29 mouse cellular contexts compared by ENCODE assay signal in genomic region chr3:152465338-152465737, GRCm38 (mm10).
"Had no signal": no experiment of that assay in that cellular context is flagged by ENCODE, and none has a peak within 500 bp of the region (broad histone marks: within the 10 kb centered on the region; RNA-seq: fewer than 3 reads in every experiment).

No protein-coding gene starts in this region.

- H3K9ac ChIP-seq: heart, embryonic 13.5 days; heart, embryonic 15.5 days; hindbrain, embryonic 12.5 days; hindbrain, embryonic 14.5 days; intestine, embryonic 15.5 days; kidney, embryonic 15.5 days; limb, embryonic 13.5 days; limb, embryonic 15.5 days; liver, embryonic 12.5 days; liver, embryonic 14.5 days had no signal

- ATAC-seq: hindbrain, embryonic 16.5 days; inflammation-experienced regulatory T-cells, adult 6 months; intestine, embryonic 15.5 days; intestine, postnatal 0 days; liver, embryonic 12.5 days had no signal

- H3K27me3 ChIP-seq: heart, embryonic 13.5 days; heart, embryonic 15.5 days; hindbrain, embryonic 12.5 days; intestine, embryonic 15.5 days; kidney, embryonic 15.5 days; limb, embryonic 13.5 days; limb, embryonic 15.5 days; liver, embryonic 12.5 days had no signal

- H3K36me3 ChIP-seq: intestine, embryonic 15.5 days had no signal

- H3K27ac ChIP-seq: heart, adult 2 months; heart, embryonic 13.5 days; heart, embryonic 15.5 days; hindbrain, embryonic 12.5 days; hindbrain, embryonic 14.5 days; intestine, embryonic 15.5 days; kidney, embryonic 15.5 days; kidney, postnatal 0 days; limb, embryonic 13.5 days; limb, embryonic 15.5 days; liver, embryonic 12.5 days; liver, embryonic 14.5 days had no signal

- H3K9me3 ChIP-seq: heart, embryonic 13.5 days; heart, embryonic 15.5 days; hindbrain, embryonic 12.5 days; intestine, embryonic 15.5 days; kidney, embryonic 15.5 days; limb, embryonic 13.5 days; limb, embryonic 15.5 days; liver, embryonic 12.5 days had no signal

- H3K4me2 ChIP-seq: heart, embryonic 11.5 days; heart, embryonic 13.5 days; heart, embryonic 15.5 days; hindbrain, embryonic 12.5 days; hindbrain, embryonic 14.5 days; intestine, embryonic 15.5 days; kidney, embryonic 15.5 days; limb, embryonic 13.5 days; limb, embryonic 15.5 days; liver, embryonic 12.5 days had no signal

- H3K4me1 ChIP-seq: liver, embryonic 12.5 days had no signal

- DNase-seq: gastrocnemius, postnatal 14 days; gastrocnemius, postnatal 36 days; heart, adult 11 months; heart, adult 2 months; heart, postnatal 14 days; heart, postnatal 36 days; kidney, adult 18-20 months; kidney, adult 8-10 months; kidney, postnatal 14 days; kidney, postnatal 36 days; layer of hippocampus, adult 9-11 months; layer of hippocampus, postnatal 36 days; left cerebral cortex, postnatal 4 days; lung, adult 18-20 months had no signal

- H3K4me3 ChIP-seq: heart, adult 2 months; heart, embryonic 13.5 days; heart, embryonic 15.5 days; hindbrain, embryonic 12.5 days; intestine, embryonic 15.5 days; kidney, embryonic 15.5 days; limb, embryonic 13.5 days; limb, embryonic 15.5 days; liver, embryonic 12.5 days had no signal
